Mouse (Mus musculus): ENCODE data around the gene Tdrd12.
"Not testable (repeated sequence)": the region's sequence is repeated elsewhere in the genome, so short reads cannot be mapped to it uniquely, and the experiment has no call there.

Gene Tdrd12

DNA sequence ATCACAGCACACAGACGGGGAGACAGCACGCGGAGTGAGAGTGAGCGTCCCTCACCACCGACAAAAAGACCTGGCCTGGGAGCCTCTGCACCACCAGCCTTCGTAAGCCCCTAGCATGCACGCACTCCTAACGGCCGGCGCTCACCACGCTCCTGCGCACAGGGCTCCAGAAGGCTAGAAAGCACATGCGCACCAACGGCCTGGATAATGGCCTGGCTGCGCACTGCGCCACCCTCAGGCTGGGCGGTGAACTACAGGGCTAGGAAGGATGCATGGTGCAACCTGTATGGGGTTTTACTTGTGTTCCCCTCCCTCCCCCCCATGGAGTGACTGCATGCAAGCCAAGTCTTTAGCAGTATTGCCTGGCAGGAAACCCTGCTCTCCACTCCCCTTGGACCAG is at the start of gene Tdrd12:
Gene Tdrd12, minus strand, starts transcription at position 184 of the 400 bp plus-strand sequence.
- no peak for DNase-seq (ENCODE audit: low spot score in 2 of 2)

DNA sequence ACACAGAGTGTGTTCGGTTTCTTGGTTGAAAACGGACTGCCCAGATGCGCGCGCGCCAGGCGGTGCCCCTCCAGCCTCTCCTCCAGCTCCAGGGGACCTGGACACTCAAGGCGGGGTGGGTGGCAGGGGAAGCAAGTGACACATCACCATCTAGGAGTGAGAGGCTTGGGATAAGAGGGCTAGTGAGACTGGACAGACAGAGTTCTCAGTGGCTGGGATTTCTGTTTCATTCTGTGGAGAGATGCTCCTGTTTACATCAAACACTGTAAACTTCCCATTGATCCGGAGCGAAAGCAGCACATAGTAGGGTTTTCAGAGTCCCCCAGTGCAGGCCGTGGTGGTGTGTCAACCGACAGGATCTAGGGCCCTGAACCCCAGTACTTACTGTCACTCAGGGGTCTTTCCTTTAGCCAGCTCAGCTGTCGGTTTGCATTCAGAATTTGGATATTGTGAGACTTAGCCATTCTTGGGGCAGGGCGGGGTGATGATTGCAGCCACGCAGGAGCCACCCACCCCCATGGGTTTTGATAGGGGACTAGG is 49.4 kb upstream of the Tdrd12 start:
- DNase-seq (ENCODE audit: low spot score in 2 of 2) = peak in 1 of 2 experiments; percentile 12

- peak; percentile 92 to 94 for DNase-seq (ENCODE audit: low spot score in 2 of 2)
These were observed 48.7 kb upstream of the Tdrd12 start, which contains the start of gene Ankrd27 for GRCm38 (mm10) chr7:35586055-35586905. Gene Ankrd27, plus strand, starts transcription at chr7:35586244.

GRCm38 (mm10) chr7:35585191-35586054 is 47.9 kb upstream of the Tdrd12 start, which contains the start of gene Rgs9bp:
Gene Rgs9bp, minus strand, starts transcription at chr7:35585582.
- DNase-seq (ENCODE audit: low spot score in 2 of 2) = peak; percentile 27 to 60

DNA sequence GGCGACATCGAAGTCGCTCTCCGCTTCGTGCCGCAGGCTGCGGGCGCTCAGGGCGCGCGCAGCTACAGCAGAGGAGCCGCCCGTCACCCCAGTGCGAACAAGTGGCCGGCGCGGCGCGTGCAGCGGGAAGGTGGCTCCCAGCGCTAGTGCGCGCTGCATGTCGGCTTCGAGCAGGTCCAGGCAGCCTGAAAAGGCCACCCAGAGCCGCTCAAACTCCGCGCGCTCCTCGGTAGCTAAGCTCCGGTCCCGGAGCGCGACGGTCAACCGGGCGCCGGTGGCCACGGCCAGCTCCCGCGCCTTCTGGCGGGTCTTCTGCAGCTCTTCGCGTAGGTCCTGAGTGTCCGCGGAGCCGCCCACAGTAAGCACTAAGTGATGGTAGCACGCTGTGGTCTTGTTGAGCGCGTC is 47.2 kb upstream of the Tdrd12 start:
- DNase-seq (ENCODE audit: low spot score in 2 of 2) = no peak

DNA sequence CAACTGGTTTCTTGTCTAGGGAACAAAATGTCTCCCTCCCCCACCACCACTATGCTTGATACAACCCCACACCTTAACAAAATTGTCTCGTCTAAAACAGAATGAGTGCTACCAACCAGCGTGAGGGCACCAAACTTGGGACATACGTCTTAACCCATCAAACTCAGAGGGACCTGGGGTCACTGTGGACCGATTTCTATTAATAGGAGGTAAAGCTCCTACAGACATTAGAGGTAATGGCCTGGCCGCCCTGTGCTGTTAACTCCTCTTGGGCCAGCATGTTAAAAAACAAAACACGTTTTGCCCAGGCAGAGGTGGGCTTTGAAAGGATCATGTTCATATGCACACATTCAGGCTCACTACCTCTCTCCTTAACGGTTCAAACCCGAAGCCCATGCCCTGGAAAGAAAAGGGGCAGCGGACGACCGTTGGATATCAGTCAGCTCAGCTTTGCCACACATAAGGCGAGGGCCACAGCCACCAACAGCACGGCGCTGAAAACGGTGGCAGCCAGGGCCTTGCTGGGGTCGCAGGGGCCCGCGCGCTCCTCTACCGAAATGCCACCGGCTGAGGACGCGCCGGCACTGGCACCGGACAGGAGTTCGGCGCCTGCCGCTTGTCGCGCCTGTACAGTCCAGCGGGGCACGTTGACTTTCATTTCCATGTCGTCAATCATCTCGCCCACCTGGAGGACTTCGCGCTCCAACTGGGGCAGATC is 46.7 kb upstream of the Tdrd12 start:
- DNase-seq (ENCODE audit: low spot score in 2 of 2) = no peak

- no peak for DNase-seq (ENCODE audit: low spot score in 2 of 2)
These were observed 46.0 kb upstream of the Tdrd12 start for GRCm38 (mm10) chr7:35583476-35584025.

DNA sequence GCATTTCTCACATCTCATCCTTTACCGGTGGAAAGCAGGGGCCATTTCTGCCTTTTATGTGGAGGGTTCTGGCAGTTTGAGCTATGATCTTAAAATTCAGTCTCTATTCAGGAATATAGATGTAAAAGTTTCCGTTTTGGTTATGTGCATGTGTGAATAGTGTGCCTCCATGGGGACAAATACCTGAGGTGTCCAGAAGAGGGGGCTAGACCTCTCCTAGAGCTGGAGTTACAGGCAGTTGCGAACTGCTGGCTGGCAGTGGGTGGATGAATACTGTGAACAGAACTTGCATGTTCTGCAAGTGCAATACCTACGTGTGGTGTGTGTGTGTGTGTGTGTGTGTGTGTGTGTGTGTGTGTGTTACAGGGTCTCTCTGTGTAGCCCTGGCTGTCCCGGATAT is 45.2 kb upstream of the Tdrd12 start:
- no peak for DNase-seq (ENCODE audit: low spot score in 2 of 2)

DNA sequence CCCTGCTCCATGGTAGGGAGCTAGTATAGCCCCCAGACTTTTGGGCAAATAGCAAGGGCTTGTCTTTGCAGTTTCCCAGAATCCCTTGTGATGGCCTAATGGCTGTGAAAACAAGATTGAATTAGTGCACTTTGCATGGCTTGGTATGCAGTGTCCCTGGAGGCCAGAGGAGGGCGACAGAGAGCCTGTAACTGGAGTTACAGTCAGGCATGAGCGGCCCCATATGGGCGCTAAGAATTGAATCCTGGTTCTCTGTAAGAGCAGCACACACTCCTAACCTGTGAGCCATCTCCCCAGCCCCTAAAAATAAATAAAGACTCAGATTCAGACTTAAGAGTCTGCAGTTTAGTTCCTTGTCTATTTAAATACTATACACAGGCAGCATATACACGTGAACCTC is 42.3 kb upstream of the Tdrd12 start:
- DNase-seq (ENCODE audit: low spot score in 2 of 2) = no peak

- DNase-seq (ENCODE audit: low spot score in 2 of 2) = not testable (repeated sequence)
These were observed 33.3 kb upstream of the Tdrd12 start for GRCm38 (mm10) chr7:35570883-35571282.

DNA sequence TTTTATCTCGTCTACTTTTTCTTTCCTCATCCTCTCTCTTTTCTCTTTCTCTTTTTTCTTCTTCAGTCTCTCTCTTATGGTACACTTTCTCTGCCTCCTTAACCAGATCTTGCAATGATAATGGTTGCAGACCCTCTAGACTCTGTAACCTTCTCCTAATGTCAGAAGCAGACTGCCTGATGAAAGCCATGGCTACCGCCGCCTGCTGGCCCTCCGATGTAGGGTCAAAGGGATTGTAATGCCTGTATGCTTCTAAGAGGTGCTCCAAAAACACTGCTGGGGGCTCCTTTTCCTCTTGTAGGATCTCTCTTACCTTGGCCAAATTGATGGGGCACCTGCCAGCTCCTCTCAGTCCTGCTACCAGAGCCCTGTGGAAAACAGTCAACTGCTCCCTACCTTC is 32.2 kb upstream of the Tdrd12 start:
- not testable (repeated sequence) for DNase-seq (ENCODE audit: low spot score in 2 of 2)

- not testable (repeated sequence) for DNase-seq (ENCODE audit: low spot score in 2 of 2)
These were observed 28.4 kb upstream of the Tdrd12 start for GRCm38 (mm10) chr7:35565965-35566364.

DNA sequence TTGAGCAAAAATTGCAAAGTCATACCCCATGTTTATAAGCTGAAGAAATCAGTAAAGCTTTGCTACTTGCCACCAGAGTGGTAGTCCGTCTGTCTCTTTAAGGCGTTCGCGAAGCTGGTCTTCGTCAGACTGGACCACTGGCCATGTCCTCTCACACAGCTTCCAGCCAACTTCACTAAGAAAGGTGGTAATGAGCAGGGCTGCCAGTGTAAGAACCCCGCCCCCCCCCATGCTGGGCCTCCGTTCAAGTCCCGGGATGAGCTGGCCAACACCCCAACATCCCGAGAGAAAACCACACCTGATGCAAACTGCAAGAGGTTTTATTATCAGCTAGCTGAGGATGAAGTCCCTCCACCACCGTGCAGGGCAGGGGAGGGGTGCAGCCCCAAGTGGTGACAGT is 27.3 kb upstream of the Tdrd12 start:
- not testable (repeated sequence) for DNase-seq (ENCODE audit: low spot score in 2 of 2)

GRCm38 (mm10) chr7:35564067-35564865 is 26.7 kb upstream of the Tdrd12 start:
- no peak for DNase-seq (ENCODE audit: low spot score in 2 of 2)

DNA sequence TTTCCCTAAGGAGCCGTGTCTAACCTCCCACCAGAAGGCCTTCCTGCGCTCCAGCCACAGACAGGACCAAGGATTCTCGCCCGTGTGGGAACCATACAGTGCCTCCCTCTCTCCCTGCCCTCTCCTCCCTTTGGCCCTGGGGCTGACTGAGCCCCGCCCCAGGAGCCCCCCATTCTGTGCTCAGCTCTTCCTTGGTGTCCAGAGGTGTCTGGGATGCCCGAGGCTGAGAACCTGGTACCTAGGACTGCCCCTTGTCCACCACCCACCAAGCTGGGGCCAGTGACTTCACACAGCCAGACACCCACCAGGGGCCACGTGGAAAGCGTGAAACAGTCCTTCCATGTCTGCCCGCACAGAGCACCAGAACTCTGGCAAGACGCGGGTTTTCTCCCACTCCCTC is 25.5 kb upstream of the Tdrd12 start:
- no peak for DNase-seq (ENCODE audit: low spot score in 2 of 2)

- no peak for DNase-seq (ENCODE audit: low spot score in 2 of 2)
These were observed 22.3 kb upstream of the Tdrd12 start for GRCm38 (mm10) chr7:35559838-35560237.

DNA sequence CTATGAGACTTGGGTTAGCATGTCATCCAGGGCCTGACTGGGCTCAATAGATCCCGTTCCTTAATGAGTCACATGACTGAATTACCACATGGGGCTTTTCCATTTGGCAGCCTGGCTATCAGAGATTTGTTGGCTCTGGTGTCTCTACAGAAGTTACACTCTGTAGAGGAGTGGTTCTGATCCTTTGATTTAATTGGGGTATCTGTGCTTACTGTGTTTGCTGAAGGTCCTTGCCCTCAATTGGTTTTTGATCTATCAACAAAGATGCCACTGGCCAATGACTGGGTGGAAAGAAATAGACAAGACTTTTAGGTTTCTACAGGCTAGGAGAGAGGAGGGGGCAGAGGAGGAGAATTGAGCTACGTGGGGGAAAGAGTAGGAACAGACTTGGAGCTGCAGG is 21.1 kb upstream of the Tdrd12 start:
- no peak for DNase-seq (ENCODE audit: low spot score in 2 of 2)

GRCm38 (mm10) chr7:35557577-35557976 is 20.0 kb upstream of the Tdrd12 start:
- no peak for DNase-seq (ENCODE audit: low spot score in 2 of 2)

DNA sequence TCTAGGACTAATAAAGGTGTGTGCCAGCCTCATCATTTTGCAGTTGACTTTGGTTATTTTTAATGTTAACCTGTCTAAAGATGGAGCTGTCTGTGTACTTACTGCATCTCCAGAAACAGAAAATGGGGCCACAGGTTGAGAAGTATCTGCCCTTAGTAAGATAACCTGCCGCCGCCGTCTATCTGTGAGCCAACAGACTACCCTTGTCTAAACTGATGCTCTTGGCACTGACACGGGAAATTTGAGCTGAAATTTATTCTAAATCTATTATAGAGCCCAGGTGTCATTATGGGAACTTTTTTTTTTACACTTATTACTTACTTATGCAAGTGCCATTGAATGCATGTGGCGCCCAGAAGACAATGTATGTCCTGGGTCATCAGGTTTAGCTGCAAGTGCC is 19.4 kb upstream of the Tdrd12 start:
- DNase-seq (ENCODE audit: low spot score in 2 of 2) = no peak

GRCm38 (mm10) chr7:35556205-35556603 is 18.7 kb upstream of the Tdrd12 start, which contains the start of gene Nudt19:
Gene Nudt19, minus strand, starts transcription at chr7:35556304.
- no peak for DNase-seq (ENCODE audit: low spot score in 2 of 2)

Measured in urinary bladder, adult 18-20 months (tissue).